Mouse (Mus musculus) liver, embryonic 14.5 days (tissue): Measurements from ENCODE around the gene Cdc37.

Experiments used
- CTCF ChIP-seq: IDR thresholded peaks from 2 replicates; pipeline ENCODE4 v1.5.1; 2016; ENCODE audit warnings: antibody characterized with exemption, low read depth, control low read depth
- EP300 ChIP-seq: IDR thresholded peaks from 2 replicates; pipeline ENCODE4 v1.6.1; 2016; ENCODE audit warnings: antibody characterized with exemption, low read depth

DNA sequence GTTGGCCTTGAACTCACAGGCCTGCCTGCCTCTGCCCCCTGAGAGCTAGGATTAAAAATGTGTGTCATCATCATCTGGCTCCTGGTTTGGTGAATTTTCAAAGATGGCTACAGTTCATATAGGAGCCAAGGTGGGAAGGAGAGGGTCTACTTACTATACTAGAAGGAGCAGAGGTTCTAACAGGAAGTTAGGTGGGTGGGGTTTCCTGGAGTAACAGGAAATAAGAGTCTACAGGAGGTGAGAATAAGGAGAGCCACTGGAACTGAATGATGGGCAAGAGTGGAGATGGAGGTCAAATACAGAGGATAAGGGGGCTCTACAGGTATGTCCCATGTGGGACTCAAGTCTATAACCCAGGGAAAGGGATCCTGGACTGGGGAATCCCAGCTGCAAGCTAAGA lies 1.4 kb downstream of the Cdc37 start:
- TF ChIP-seq CTCF (no peak), EP300 (no peak)
